Mouse (Mus musculus) bone marrow, adult 2 months (tissue): ENCODE measurements around the gene Rnf5.

Source experiments
- CTCF ChIP-seq: fragments of 200-500 bp; IDR thresholded peaks from 2 replicates; pipeline ENCODE4 v1.5.1; 2011; ENCODE audit warnings: low read length, control low read depth; ENCODE audit not compliant: control insufficient read depth, insufficient read depth
- POLR2A ChIP-seq: fragments of 200-500 bp; IDR thresholded peaks from 2 replicates; pipeline ENCODE4 v1.6.1; 2011; ENCODE audit warnings: low read depth, mild to moderate bottlenecking, control low read depth, low read length, borderline replicate concordance; ENCODE audit not compliant: control insufficient read depth

DNA sequence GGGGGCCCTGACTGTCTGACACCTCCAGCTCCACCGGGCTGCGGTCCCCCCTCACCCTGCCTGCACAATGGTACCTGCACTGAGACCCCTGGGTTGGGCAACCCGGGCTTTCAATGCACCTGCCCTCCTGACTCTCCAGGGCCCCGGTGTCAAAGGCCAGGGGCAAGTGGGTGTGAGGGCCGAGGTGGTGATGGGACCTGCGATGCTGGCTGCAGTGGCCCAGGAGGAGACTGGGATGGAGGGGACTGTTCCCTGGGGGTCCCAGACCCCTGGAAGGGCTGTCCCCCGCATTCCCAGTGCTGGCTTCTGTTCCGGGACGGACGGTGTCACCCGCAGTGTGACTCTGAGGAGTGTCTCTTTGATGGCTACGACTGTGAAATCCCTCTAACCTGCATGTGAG is 21.0 kb downstream of the Rnf5 start:
- TF ChIP-seq CTCF, result no peak
- TF ChIP-seq POLR2A, result no peak
